Mouse (Mus musculus) heart, embryonic 11.5 days (tissue): ENCODE measurements at regions not wholly inside any gene's neighbourhood (a gene's known extent, or its start where the extent isn't known, plus 50 kb on each side); places are given as distances from the start of the nearest gene placed in this dataset.

ENCODE experiments used
- ATAC-seq: fragments of 200-750 bp; cut with Nextera tagmentation; replicated peaks from 2 replicates; pipeline ENCODE4 v1.8.0; 2017; ENCODE audit warnings: moderate library complexity; ENCODE audit not compliant: insufficient number of reproducible peaks, low FRiP score, low TSS enrichment
- H3K27ac ChIP-seq: fragments of 300-500 bp; sonication (generic); 2 replicates; pipeline ENCODE4 v1.5.1; 2014; ENCODE audit warnings: mild to moderate bottlenecking, low read depth, low read length
- H3K27me3 ChIP-seq: fragments of 300-500 bp; sonication (generic); 2 replicates; pipeline ENCODE4 v1.6.1; 2014; ENCODE audit warnings: mild to moderate bottlenecking, low read length, mixed read lengths; ENCODE audit not compliant: control insufficient read depth, insufficient read depth
- H3K36me3 ChIP-seq: fragments of 300-500 bp; sonication (generic); 2 replicates; pipeline ENCODE4 v1.6.1; 2014; ENCODE audit warnings: mild to moderate bottlenecking, low read length, moderate library complexity, mixed read lengths; ENCODE audit not compliant: control insufficient read depth, insufficient read depth
- H3K4me1 ChIP-seq: fragments of 300-500 bp; sonication (generic); 2 replicates; pipeline ENCODE4 v1.6.1; 2014; ENCODE audit warnings: low read length; ENCODE audit not compliant: control insufficient read depth, insufficient read depth
- H3K4me2 ChIP-seq: fragments of 300-500 bp; sonication (generic); 2 replicates; pipeline ENCODE4 v1.6.1; 2014; ENCODE audit warnings: mild to moderate bottlenecking, moderate library complexity
- H3K4me3 ChIP-seq: fragments of 300-500 bp; sonication (generic); 2 replicates; pipeline ENCODE4 v1.5.1; 2014; ENCODE audit warnings: low read depth, low read length
- H3K9ac ChIP-seq: fragments of 300-500 bp; sonication (generic); 2 replicates; pipeline ENCODE4 v1.6.1; 2014; ENCODE audit warnings: mild to moderate bottlenecking, low read depth, low read length, moderate library complexity
- H3K9me3 ChIP-seq: fragments of 300-500 bp; sonication (generic); replicated peaks from 2 replicates; pipeline ENCODE4 v1.6.1; 2016; ENCODE audit warnings: low read length; ENCODE audit not compliant: control insufficient read depth
- WGBS: fragments of 180-500 bp; shearing (Covaris S2); extraction: QIAGEN DNeasy Blood & Tissue Kit; methylation state at CpG from one replicate; pipeline ENCODE4 v1.1.7; 2014; ENCODE audit not compliant: insufficient replicate concordance; 5-methylcytosine and 5-hydroxymethylcytosine counted together

- Histone ChIP-seq H3K4me2 (no peak overlapping the region), H3K9ac (no peak overlapping the region), H3K36me3 (no peaks in the 10 kb centered on the region), H3K27me3 (no peaks in the 10 kb centered on the region), H3K4me3 (no peak overlapping the region), H3K27ac (no peak overlapping the region), H3K4me1 (no peaks in the 10 kb centered on the region), H3K9me3 (no peaks in the 10 kb centered on the region)
- no peak for ATAC-seq
- WGBS = 83% methylated on average over 3 of the region's 3 CpGs
Measured at GRCm38 (mm10) chr1:33098062-33098461, 551.0 kb upstream of the Gm5415 start.

DNA sequence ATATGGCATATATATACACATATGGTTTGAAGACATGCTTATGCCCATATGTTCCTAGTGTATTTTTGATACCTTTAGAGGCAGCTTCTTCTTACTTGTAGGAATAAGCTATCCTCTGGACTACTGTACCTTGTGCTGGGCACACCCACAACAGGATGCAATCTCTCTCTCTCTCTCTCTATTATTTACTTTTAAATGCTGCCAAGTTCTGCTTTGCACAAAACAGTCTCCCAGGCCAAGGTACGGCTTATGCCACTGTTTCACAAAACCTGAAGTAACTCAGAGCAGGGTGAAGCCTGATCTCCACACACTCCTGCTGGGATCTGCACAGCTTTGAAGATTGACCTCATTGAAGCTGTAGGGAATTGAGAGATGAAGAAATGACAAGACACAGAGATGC, 549.8 kb upstream of the Gm5415 start:
- Histone ChIP-seq H3K36me3 (no peaks in the 10 kb centered on the region), H3K4me1 (no peaks in the 10 kb centered on the region), H3K27ac (no peak overlapping the region), H3K9me3 (no peaks in the 10 kb centered on the region), H3K9ac (no peak overlapping the region), H3K4me3 (no peak overlapping the region), H3K4me2 (no peak overlapping the region), H3K27me3 (no peaks in the 10 kb centered on the region)
- no peak for ATAC-seq
- 87% methylated on average over 1 of the region's 1 CpGs for WGBS

DNA sequence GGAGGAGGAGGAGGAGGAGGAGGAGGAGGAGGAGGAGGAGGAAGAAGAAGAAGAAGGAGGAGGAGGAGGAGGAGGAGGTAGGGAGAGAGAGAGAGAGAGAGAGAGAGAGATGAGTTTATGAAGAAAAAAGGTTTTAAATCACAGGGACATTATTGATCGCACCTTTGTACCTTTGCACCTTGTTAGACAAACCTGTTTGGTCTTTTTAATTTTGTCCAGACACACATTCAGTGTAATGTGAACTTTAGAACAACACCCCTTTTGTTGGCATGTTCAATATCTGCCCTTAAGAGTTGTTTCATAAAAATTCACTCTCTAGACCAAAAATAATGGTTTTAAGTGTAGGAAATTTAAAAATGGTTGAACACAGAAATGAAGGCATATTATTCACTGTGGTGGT, 527.5 kb upstream of the Gm5415 start:
- Histone ChIP-seq H3K9ac (no peak overlapping the region), H3K36me3 (no peaks in the 10 kb centered on the region), H3K9me3 (no peaks in the 10 kb centered on the region), H3K4me1 (no peaks in the 10 kb centered on the region), H3K27ac (no peak overlapping the region), H3K4me2 (no peak overlapping the region), H3K4me3 (no peak overlapping the region), H3K27me3 (no peaks in the 10 kb centered on the region)
- ATAC-seq = no peak
- WGBS = 78% methylated on average over 1 of the region's 1 CpGs

GRCm38 (mm10) chr1:33058010-33058409, 510.9 kb upstream of the Gm5415 start:
- H3K9ac ChIP-seq = no peak overlapping the region
- ATAC-seq = no peak
- H3K36me3 ChIP-seq = no peaks in the 10 kb centered on the region
- 68% methylated on average over 2 of the region's 2 CpGs for whole genome bisulfite sequencing
- no peaks in the 10 kb centered on the region for H3K9me3 ChIP-seq
- H3K4me3 ChIP-seq = no peak overlapping the region
- no peak overlapping the region for H3K27ac ChIP-seq
- H3K4me1 ChIP-seq = no peaks in the 10 kb centered on the region
- H3K4me2 ChIP-seq = no peak overlapping the region
- no peaks in the 10 kb centered on the region for H3K27me3 ChIP-seq

DNA sequence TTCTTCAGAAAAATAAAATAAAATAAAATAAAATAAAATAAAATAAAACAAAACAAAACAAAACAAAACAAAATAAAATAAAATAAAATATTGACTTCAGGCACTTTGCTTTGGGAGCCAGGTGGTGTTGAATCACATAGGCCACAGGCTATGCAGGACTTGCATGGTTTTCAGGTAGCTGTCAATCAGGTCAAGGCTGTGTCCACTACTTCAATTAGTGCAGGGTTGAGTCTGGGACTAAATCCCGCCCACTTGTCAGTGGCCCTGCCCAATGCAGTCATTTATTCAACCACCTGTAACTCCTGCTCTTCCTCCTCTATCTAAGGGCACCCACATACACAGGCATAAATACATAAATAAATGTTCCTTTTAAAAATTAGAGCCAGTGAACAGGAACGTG, 497.3 kb upstream of the Gm5415 start:
- Histone ChIP-seq H3K27me3 (no peaks in the 10 kb centered on the region), H3K4me2 (no peak overlapping the region), H3K9me3 (no peaks in the 10 kb centered on the region), H3K4me3 (no peak overlapping the region), H3K27ac (no peak overlapping the region), H3K36me3 (no peaks in the 10 kb centered on the region), H3K4me1 (no peaks in the 10 kb centered on the region), H3K9ac (no peak overlapping the region)
- no peak for ATAC-seq
- 73% methylated on average over 2 of the region's 2 CpGs for WGBS

- H3K4me2 ChIP-seq = no peak overlapping the region
- H3K27ac ChIP-seq = no peak overlapping the region
- no peak overlapping the region for H3K9ac ChIP-seq
- H3K4me1 ChIP-seq = no peaks in the 10 kb centered on the region
- ATAC-seq = no peak
- no peaks in the 10 kb centered on the region for H3K36me3 ChIP-seq
- no peak overlapping the region for H3K4me3 ChIP-seq
- H3K27me3 ChIP-seq = no peaks in the 10 kb centered on the region
- H3K9me3 ChIP-seq = no peaks in the 10 kb centered on the region
- 44% methylated on average over 2 of the region's 2 CpGs for WGBS
Measured at GRCm38 (mm10) chr1:33042424-33042823, 495.3 kb upstream of the Gm5415 start.

GRCm38 (mm10) chr1:33040740-33041139, 493.6 kb upstream of the Gm5415 start:
- H3K4me3 ChIP-seq = no peak overlapping the region
- no peak overlapping the region for H3K4me2 ChIP-seq
- ATAC-seq = no peak
- H3K27me3 ChIP-seq = no peaks in the 10 kb centered on the region
- H3K9me3 ChIP-seq = no peaks in the 10 kb centered on the region
- 65% methylated on average over 4 of the region's 4 CpGs for WGBS
- no peak overlapping the region for H3K9ac ChIP-seq
- H3K4me1 ChIP-seq = no peaks in the 10 kb centered on the region
- no peaks in the 10 kb centered on the region for H3K36me3 ChIP-seq
- no peak overlapping the region for H3K27ac ChIP-seq

DNA sequence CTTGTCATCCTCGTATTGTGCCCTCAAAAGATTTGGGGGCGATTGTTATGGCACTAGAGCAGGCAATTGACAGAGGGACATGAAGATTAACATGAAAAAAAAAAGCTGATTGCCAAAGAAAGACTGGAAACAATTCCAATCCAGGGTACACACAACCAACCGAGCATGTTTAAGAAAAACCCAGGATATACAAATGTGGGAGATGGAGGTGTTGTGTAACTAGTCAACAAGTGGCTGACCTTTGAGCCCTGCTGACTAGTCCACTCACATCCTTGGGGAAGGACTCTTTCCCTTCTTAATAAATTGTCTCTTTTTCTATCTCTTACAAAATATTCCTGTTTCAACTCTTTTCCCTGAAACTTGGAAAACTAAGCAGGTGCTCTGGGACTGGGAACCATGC, 484.9 kb upstream of the Gm5415 start:
- ATAC-seq = no peak
- Histone ChIP-seq H3K27ac (no peak overlapping the region), H3K27me3 (no peaks in the 10 kb centered on the region), H3K4me3 (no peak overlapping the region), H3K4me2 (no peak overlapping the region), H3K9me3 (no peaks in the 10 kb centered on the region), H3K36me3 (no peaks in the 10 kb centered on the region), H3K4me1 (no peaks in the 10 kb centered on the region), H3K9ac (no peak overlapping the region)
- WGBS = 73% methylated on average over 3 of the region's 3 CpGs

- no peak overlapping the region for H3K9ac ChIP-seq
- no peaks in the 10 kb centered on the region for H3K9me3 ChIP-seq
- no peaks in the 10 kb centered on the region for H3K4me1 ChIP-seq
- no peak overlapping the region for H3K27ac ChIP-seq
- H3K4me3 ChIP-seq = no peak overlapping the region
- no peak for ATAC-seq
- 60% methylated on average over 8 of the region's 8 CpGs for WGBS
- no peaks in the 10 kb centered on the region for H3K27me3 ChIP-seq
- H3K4me2 ChIP-seq = no peak overlapping the region
- H3K36me3 ChIP-seq = no peaks in the 10 kb centered on the region
Measured at GRCm38 (mm10) chr1:33026683-33027415, 479.8 kb upstream of the Gm5415 start.
